Mouse (Mus musculus) olfactory bulb, adult 2 months (tissue): Measurements from ENCODE around the gene Lce1m. TPM values are rescaled to one million over a fixed set of nuclear protein-coding genes. Genes with fewer than 3 reads are reported as not detected.
A peak's percentile ranks its signal among the peaks of the same experiment; 100 is the strongest.
"Not testable (repeated sequence)": the region's sequence is repeated elsewhere in the genome, so short reads cannot be mapped to it uniquely, and the experiment has no call there.

Source experiments
- H3K27ac ChIP-seq: fragments of 200-500 bp; 2 replicates; pipeline ENCODE4 v1.5.1; 2012; ENCODE audit warnings: low read depth, low read length; ENCODE audit not compliant: insufficient read depth
- H3K4me1 ChIP-seq: fragments of 200-500 bp; 2 replicates; pipeline ENCODE4 v1.6.1; 2012; ENCODE audit warnings: low read length; ENCODE audit not compliant: control insufficient read depth, insufficient read depth
- H3K4me3 ChIP-seq: fragments of 200-500 bp; 2 replicates; pipeline ENCODE4 v1.5.1; 2012; ENCODE audit warnings: mild to moderate bottlenecking, low read depth, low read length, moderate library complexity; ENCODE audit not compliant: insufficient read depth
- CTCF ChIP-seq: fragments of 200-500 bp; IDR thresholded peaks from 2 replicates; pipeline ENCODE4 v1.5.1; 2012; ENCODE audit warnings: low read depth, mild to moderate bottlenecking, low read length, moderate library complexity; ENCODE audit not compliant: insufficient read depth
- POLR2A ChIP-seq: fragments of 200-500 bp; IDR thresholded peaks from 2 replicates; pipeline ENCODE4 v1.6.1; 2012; ENCODE audit warnings: mild to moderate bottlenecking, low read depth, low read length, moderate library complexity; ENCODE audit not compliant: insufficient read depth
- WGBS: fragments of 180-500 bp; shearing (Covaris S2); methylation state at CpG from one replicate; pipeline ENCODE4 v1.1.7; 2018; 5-methylcytosine and 5-hydroxymethylcytosine counted together
- polyA plus RNA-seq: library from polyadenylated mRNA; stranded (reverse); fragments of >200 nt; gene quantifications from 2 replicates; pipeline ENCODE4 v1.2.4, GENCODE M21; 2012; ENCODE audit warnings: low replicate concordance; ENCODE audit not compliant: missing spikeins, insufficient read depth, insufficient read length

Gene Lce1m
- polyA plus RNA-seq, result not detected in 2 replicates

DNA sequence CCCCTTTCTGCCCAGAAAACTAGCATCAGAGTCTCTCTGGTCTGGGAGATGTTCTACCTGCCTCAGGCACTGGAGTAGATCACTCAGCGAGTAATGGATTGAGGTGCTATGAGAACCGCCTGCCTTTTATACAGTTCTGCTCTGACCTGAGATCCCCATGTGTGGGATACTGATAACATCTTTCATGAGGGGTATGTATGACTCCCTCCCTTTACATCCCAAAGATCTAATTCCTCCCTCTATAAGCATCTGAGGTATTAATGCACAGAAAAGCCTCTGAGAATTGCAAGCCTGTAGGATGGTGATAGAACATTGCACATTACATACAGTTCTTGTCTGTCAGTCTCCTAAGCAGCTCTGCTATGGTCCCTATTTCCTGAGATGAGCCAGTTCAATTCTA lies at the start of gene Lce1m:
Gene Lce1m (minus strand): TSS at position 101 of the 400 bp plus-strand sequence.
- WGBS, result 100% methylated on average over 2 of the region's 2 CpGs
- TF ChIP-seq POLR2A (no peak), CTCF (no peak)
- Histone ChIP-seq H3K4me3 (no peak within 1 kb of the TSS), H3K27ac (no peak within 1 kb of the TSS), H3K4me1 (peaks cover 2% of the 10 kb centered on the region; the same call in 1 of the 2 replicates)

DNA sequence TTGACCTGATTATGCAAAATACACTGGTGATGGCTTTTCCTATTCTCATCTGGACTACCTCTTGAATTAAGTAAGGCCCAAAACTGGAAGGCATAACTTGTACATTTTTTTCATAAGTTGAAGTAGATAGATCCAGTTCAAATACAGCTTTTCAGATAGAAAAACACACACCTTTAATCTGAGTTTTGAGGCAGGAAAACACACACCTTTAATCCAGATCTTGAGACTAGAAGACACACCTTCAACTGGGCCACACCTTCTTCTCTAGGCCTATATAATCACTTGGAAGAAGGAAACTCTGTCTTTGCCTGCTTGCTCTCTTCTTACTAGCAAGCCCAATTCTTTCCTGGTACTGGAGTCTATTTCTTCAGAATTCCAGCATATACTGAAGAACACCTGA lies 49.7 kb upstream of the Lce1m start, which contains the start of gene Gm4858:
Gene Gm4858 (plus strand): TSS at position 301 of the 400 bp plus-strand sequence.
- not testable (repeated sequence) for H3K4me3 ChIP-seq, H3K27ac ChIP-seq, H3K4me1 ChIP-seq

DNA sequence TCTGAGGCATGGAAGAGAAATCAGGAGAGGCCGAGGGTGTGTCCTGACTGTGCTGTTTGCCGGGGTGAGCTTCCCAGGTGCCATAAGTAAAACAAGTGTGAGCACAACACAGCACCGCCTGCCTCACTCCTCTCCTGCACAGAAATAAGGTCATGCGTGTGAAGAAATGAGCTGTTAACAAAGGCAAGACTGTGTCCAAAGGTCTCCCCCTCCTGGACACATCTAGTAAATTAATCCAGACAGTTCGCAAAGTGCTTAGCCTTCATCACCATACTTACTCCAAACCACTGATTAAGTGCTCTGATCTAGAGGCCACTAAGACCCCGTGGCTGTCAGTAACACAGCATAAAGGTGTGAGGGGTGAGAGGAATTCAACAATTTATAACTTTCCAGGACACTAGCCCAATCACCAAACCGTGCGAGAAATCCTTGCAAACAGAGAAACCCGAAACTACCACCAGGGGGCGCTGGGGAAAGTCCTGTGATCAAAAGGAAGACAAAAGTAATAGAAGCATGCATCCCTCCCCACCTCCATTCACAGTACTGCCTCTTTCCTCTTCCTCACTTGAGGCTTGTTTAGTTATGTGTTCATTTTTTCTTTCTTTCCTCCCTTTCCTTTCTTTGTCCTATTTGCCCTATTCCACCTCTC lies 34.1 kb upstream of the Lce1m start:
- no peak overlapping the region for H3K4me3 ChIP-seq
- 66% methylated on average over 10 of the region's 10 CpGs for WGBS
- no peak overlapping the region for H3K27ac ChIP-seq
- TF ChIP-seq CTCF, result no peak
- no peak for TF ChIP-seq POLR2A
- H3K4me1 ChIP-seq, result no peaks in the 10 kb centered on the region

DNA sequence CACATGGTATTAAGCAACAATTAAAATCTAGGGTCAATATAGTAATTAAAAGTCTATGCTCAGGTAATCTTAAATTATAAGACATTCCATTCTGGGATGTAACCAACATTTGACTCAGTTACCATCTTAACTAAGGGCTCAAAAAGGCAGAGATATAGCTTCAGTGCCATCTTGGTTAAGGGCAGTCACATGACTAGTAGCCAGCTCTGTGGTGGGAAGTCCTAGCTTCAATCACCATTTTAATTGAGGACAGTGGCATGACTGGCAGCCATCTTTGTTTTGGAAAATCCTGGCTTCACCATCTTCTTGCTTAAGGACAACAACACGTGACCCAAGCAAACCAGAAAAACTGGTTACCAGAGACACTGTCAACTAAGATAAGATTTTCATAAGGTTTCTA lies 31.3 kb upstream of the Lce1m start:
- 85% methylated on average over 1 of the region's 1 CpGs for WGBS
- Histone ChIP-seq H3K4me1 (no peaks in the 10 kb centered on the region), H3K27ac (no peak overlapping the region), H3K4me3 (no peak overlapping the region)
- TF ChIP-seq CTCF (no peak), POLR2A (no peak)

DNA sequence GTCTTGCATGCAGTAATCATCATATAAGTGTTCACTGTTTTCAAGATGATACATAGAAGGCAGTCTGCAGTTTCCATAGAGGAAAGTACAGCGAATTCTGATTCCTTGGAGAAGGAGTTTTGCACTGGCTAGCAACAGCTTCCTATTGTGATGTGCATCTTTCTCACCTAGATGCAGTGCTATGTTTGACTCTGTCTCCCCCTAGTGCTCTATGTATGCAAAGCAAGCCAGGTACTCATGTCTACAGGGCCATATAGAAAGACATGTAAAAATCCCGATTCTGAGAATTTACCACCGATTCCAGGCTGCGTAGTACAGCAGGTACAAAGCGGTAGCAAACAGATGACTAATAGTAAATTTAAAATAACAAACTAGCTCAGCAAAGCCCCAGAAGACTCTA lies 12.6 kb upstream of the Lce1m start:
- 47% methylated on average over 5 of the region's 5 CpGs for WGBS
- no peak for TF ChIP-seq CTCF
- TF ChIP-seq POLR2A, result no peak
- H3K27ac ChIP-seq, result no peak overlapping the region
- no peaks in the 10 kb centered on the region for H3K4me1 ChIP-seq
- H3K4me3 ChIP-seq, result no peak overlapping the region

DNA sequence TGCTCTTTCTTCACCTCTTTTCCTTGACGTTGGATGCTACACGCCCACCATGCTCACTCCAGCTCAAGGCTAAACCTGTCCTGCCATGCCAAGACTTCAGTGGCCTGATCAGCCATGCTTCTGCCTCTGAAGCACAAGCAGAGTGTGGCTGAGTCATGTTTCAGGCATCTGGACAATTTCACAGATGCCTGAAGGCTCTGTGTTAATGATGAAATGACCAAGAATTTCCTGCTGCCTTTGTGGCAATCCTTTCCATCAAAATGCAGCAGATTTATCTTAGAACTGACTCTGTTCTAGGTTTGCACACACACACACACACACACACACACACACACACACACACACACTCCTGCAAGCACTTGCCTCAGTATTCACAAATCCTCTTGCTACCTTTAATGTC lies 6.6 kb upstream of the Lce1m start:
- peaks cover 2% of the 10 kb centered on the region; the same call in 1 of the 2 replicates for H3K4me1 ChIP-seq
- TF ChIP-seq CTCF, result no peak
- TF ChIP-seq POLR2A, result no peak
- 61% methylated on average over 2 of the region's 2 CpGs for WGBS
- no peak overlapping the region for H3K4me3 ChIP-seq
- no peak overlapping the region for H3K27ac ChIP-seq

DNA sequence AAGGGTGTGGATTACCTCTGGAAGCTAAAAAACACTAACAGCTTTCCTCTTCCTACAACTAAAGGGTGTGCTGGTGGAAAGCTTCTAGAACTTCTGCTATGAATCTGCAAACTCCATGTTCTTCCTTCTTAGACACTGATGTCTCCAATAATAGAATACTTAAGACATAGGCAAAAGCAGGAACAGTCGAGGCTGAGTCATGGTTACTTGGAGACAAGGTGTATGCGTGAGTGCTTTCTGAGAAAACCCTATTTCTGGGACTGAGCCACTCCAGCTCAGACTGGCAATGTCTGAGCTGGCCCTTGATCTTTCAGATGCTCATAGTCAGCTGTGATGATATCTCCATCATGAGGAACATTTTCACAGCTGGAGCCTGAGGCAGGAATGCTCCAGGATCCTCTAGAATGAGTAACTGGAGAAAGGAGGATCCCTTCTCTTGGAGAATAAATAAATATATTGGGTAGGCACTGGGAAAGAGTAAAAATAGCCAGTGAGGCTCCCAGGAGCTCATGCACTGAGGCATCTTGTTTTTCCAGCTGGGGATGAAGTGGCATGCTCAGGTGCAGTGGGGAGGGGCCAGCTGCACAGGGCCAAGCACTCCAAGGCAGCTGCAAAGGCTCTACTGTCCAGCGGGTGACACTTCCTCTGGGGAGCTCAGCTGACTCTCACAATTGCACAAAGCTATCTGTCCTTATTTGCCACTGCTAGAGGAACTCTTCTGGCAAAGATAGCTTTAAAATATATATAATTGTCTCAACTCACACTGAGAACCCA lies 4.7 kb upstream of the Lce1m start:
- peaks cover 2% of the 10 kb centered on the region; the same call in 1 of the 2 replicates for H3K4me1 ChIP-seq
- 59% methylated on average over 3 of the region's 3 CpGs for WGBS
- TF ChIP-seq POLR2A (no peak), CTCF (no peak)
- H3K4me3 ChIP-seq, result no peak overlapping the region
- H3K27ac ChIP-seq, result peak overlapping the region; percentile 36; the same call in 1 of the 2 replicates

DNA sequence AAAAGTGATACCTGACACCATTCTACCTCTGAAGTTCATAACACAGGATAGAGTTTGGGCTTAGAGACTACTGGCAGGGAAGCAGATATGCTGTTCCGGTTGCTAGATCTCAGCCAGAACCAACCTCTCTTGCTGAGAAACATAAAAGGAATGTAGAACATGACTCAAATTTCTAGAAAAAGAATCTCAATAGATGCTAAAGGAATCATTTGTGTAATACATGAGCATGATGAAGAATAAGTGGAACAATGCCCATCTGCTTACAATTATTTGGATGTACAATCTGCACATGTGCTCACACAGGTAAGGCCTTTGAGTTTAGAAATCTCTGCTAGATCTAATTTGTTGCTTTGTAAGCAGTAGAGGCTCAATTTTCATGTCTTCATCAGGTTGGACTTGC lies 2.3 kb upstream of the Lce1m start:
- peaks cover 2% of the 10 kb centered on the region; the same call in 1 of the 2 replicates for H3K4me1 ChIP-seq
- 87% methylated on average over 1 of the region's 1 CpGs for WGBS
- H3K4me3 ChIP-seq, result no peak overlapping the region
- H3K27ac ChIP-seq, result no peak overlapping the region
- no peak for TF ChIP-seq CTCF
- no peak for TF ChIP-seq POLR2A

DNA sequence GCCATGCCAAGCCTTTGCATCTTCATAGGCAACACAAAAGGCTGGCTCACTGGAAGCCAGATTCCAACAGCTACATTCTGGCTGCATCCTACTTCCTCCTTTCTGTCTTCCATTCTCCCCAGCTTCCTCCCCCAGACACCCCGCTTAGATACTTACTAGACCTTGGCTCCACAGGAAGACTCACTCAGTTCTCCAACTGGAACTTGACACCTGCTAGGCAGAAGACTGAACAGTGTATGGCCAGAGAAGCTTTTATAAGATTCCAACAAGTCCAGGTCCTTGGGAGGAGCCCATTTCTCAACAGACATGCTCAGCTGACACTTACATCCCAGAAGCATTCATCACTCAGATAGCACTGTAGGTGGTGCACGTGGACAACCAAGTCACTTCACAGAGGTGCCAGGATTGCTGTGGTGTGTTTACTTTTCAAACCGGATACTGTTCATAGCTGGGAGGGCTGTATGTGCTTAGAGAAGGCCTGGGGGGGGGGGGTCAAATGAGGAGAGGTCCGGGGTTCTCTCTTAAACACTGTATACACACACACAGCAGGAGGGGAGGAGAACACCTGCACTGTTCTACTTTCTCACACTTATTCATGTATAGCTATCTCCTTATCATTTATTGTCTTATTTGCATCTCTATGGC lies 3.3 kb downstream of the Lce1m start, which contains the start of gene Crct1:
Gene Crct1 (minus strand): TSS at position 228 of the 645 bp plus-strand sequence.
- Histone ChIP-seq H3K27ac (no peak within 1 kb of the TSS), H3K4me1 (no peaks in the 10 kb centered on the region), H3K4me3 (peak within 1 kb of the TSS; percentile 39)
- WGBS, result 67% methylated on average over 4 of the region's 4 CpGs
- no peak for TF ChIP-seq CTCF
- TF ChIP-seq POLR2A, result no peak
